Mouse (Mus musculus): ENCODE results near the gene Nap1l2. TPM values are rescaled to one million over a fixed set of nuclear protein-coding genes. Genes with fewer than 3 reads are reported as not detected.
"Not testable (repeated sequence)": the region's sequence is repeated elsewhere in the genome, so short reads cannot be mapped to it uniquely, and the experiment has no call there.

Nap1l2 gene
- 10 to 100 TPM; 89.7 to 97.3 TPM for total RNA-seq (2021)

GRCm38 (mm10) chrX:103186431-103186786 is at the start of gene Nap1l2:
Nap1l2 (minus strand) TSS chrX:103186640.
- peak; percentile 74 to 93 for DNase-seq (ENCODE audit: low spot score in 2 of 2)
- intact Hi-C loops (cut with DNase I): no loop called here

GRCm38 (mm10) chrX:103215251-103215650 is 28.8 kb upstream of the Nap1l2 start:
- intact Hi-C loops (cut with DNase I): no loop called here
- DNase-seq (ENCODE audit: low spot score in 2 of 2): no peak

GRCm38 (mm10) chrX:103186829-103187228 is 389 bp upstream of the Nap1l2 start:
- no peak for DNase-seq (ENCODE audit: low spot score in 2 of 2)
- intact Hi-C loops (cut with DNase I): no loop called here

- intact Hi-C loops (cut with DNase I): no loop called here
Observed at GRCm38 (mm10) chrX:103185781-103186430, 534 bp downstream of the Nap1l2 start.

GRCm38 (mm10) chrX:103183536-103183935 is 2.9 kb downstream of the Nap1l2 start:
- peak in 1 of 2 experiments; percentile 23 for DNase-seq (ENCODE audit: low spot score in 2 of 2)
- intact Hi-C loops (cut with DNase I): no loop called here

More at GRCm38 (mm10) chrX:103185781-103186430, 534 bp downstream of the Nap1l2 start:
- DNase-seq (ENCODE audit: low spot score in 2 of 2): peak in 1 of 2 experiments; percentile 4

- DNase-seq (ENCODE audit: low spot score in 2 of 2): no peak
- intact Hi-C loops (cut with DNase I): no loop called here
Observed at GRCm38 (mm10) chrX:103179771-103180558, 6.5 kb downstream of the Nap1l2 start.

- intact Hi-C loops (cut with DNase I); DNase-seq (ENCODE audit: low spot score in 2 of 2): not testable (repeated sequence)
Observed at GRCm38 (mm10) chrX:103164948-103165605, 21.4 kb downstream of the Nap1l2 start.

GRCm38 (mm10) chrX:103156134-103156533 is 30.3 kb downstream of the Nap1l2 start:
- DNase-seq (ENCODE audit: low spot score in 2 of 2): no peak
- intact Hi-C loops (cut with DNase I): no loop called here

- intact Hi-C loops (cut with DNase I): no loop called here
- DNase-seq (ENCODE audit: low spot score in 2 of 2): no peak
Observed at GRCm38 (mm10) chrX:103138549-103138948, 47.9 kb downstream of the Nap1l2 start.

Other genes with a start within 250 kb of the Nap1l2 start
- not detected for gene Cdx4, start 134.8 kb upstream of the Nap1l2 start, total RNA-seq (2021)
- gene Chic1, start 169.8 kb upstream of the Nap1l2 start, total RNA-seq (2021): 10 to 100 TPM; 18.6 to 19.0 TPM
- not detected for gene Tsx, start 227.8 kb upstream of the Nap1l2 start, total RNA-seq (2021)
- not detected for gene Gm26992, start 235.4 kb upstream of the Nap1l2 start, total RNA-seq (2021)